Mouse (Mus musculus): Measurements from ENCODE around the gene Cyp1b1.

The Cyp1b1 gene

GRCm38 (mm10) chr17:79653171-79653570 lies 61.7 kb downstream of the Cyp1b1 start:
- no peak for DNase-seq (ENCODE audit: low read depth, low spot score)

Measured in 3T3-L1 (cell line).